Mouse (Mus musculus) thymus, postnatal 10 days (tissue): ENCODE measurements around the gene Tcf20.
"Not testable (repeated sequence)": the region's sequence is repeated elsewhere in the genome, so short reads cannot be mapped to it uniquely, and the experiment has no call there.

ENCODE experiments used
- DNase-seq, 2 experiments: peaks; one replicate each; pipeline ENCODE4 v3.0.0; 2021; ENCODE audit warnings: low spot score in 2 of 2

Tcf20 gene

GRCm38 (mm10) chr15:82899676-82900301 lies 87.9 kb downstream of the Tcf20 start:
- peak; percentile 78 for DNase-seq

GRCm38 (mm10) chr15:82898740-82899675 lies 88.7 kb downstream of the Tcf20 start:
- peak; percentile 86 to 90 for DNase-seq

- DNase-seq: no peak
These were observed 89.4 kb downstream of the Tcf20 start for GRCm38 (mm10) chr15:82898141-82898739.

- DNase-seq: no peak
These were observed 91.3 kb downstream of the Tcf20 start for GRCm38 (mm10) chr15:82896336-82896735.

- DNase-seq: no peak
These were observed 97.2 kb downstream of the Tcf20 start for GRCm38 (mm10) chr15:82890470-82890869.

- no peak for DNase-seq
These were observed 98.2 kb downstream of the Tcf20 start for GRCm38 (mm10) chr15:82889426-82889825.

GRCm38 (mm10) chr15:82888466-82888865 lies 99.2 kb downstream of the Tcf20 start:
- DNase-seq: no peak

GRCm38 (mm10) chr15:82877309-82877708 lies 110.4 kb downstream of the Tcf20 start:
- no peak for DNase-seq

- no peak for DNase-seq
These were observed 110.8 kb downstream of the Tcf20 start for GRCm38 (mm10) chr15:82876863-82877262.

- DNase-seq: no peak
These were observed 115.6 kb downstream of the Tcf20 start for GRCm38 (mm10) chr15:82872037-82872436.

GRCm38 (mm10) chr15:82866286-82866685 lies 121.4 kb downstream of the Tcf20 start:
- not testable (repeated sequence) for DNase-seq

GRCm38 (mm10) chr15:82863674-82864073 lies 124.0 kb downstream of the Tcf20 start:
- DNase-seq: no peak

GRCm38 (mm10) chr15:82856652-82857378 lies 130.9 kb downstream of the Tcf20 start:
- no peak for DNase-seq

- DNase-seq: no peak
These were observed 131.6 kb downstream of the Tcf20 start for GRCm38 (mm10) chr15:82856065-82856464.

- no peak for DNase-seq
These were observed 148.5 kb downstream of the Tcf20 start for GRCm38 (mm10) chr15:82839146-82839545.

- DNase-seq: no peak
These were observed 157.8 kb downstream of the Tcf20 start for GRCm38 (mm10) chr15:82829917-82830316.

GRCm38 (mm10) chr15:82825866-82826265 lies 161.8 kb downstream of the Tcf20 start:
- no peak for DNase-seq

- no peak for DNase-seq
These were observed 165.3 kb downstream of the Tcf20 start for GRCm38 (mm10) chr15:82822347-82822746.

GRCm38 (mm10) chr15:82821657-82822056 lies 166.0 kb downstream of the Tcf20 start:
- DNase-seq: no peak

- no peak for DNase-seq
These were observed 172.4 kb downstream of the Tcf20 start for GRCm38 (mm10) chr15:82815296-82815695.

- DNase-seq: peak; percentile 13 to 51
These were observed 172.9 kb downstream of the Tcf20 start for GRCm38 (mm10) chr15:82814806-82815205.

GRCm38 (mm10) chr15:82814321-82814720 lies 173.4 kb downstream of the Tcf20 start:
- no peak for DNase-seq
